Mouse (Mus musculus) heart, postnatal 25 days (tissue): Measurements from ENCODE around the gene Stk25. TPM values are rescaled to one million over a fixed set of nuclear protein-coding genes. Genes with fewer than 3 reads are reported as not detected.

Experiments
- DNase-seq: peaks from one replicate; pipeline ENCODE4 v3.0.0; 2022; ENCODE audit warnings: low spot score
- intact Hi-C: fragments of 180-260 bp; cut with DNase I; formaldehyde crosslinking; loops from one replicate; pipeline ENCODE4 v1.15.1; 2025
- total RNA-seq, 2 experiments: library from RNA; stranded (reverse); gene quantifications; 2 replicates each; pipeline ENCODE4 v1.2.3; 2021

The Stk25 gene
- total RNA-seq, 2 experiments from 2014 or later, result 91.2 to 95.6 TPM

DNA sequence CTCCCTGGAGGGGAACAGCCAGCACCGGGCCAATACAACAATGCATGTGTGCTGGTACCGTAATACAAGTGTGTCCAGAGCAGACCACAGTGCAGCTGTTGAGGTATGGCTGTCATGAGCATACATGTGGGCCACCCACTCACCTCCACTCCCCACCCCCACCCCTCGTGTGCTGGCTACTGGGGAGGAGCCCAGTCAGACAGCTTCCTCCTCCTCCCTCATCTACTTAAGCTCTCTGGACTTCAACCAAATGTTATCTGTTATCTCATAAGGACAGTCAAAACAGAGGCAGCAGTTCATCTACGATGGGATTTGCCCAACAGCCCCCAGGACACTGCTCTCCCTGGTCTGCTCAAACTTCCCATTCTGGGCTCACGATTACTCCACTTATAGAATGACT is 39.5 kb downstream of the Stk25 start:
- DNase-seq, result no peak
- intact Hi-C loops, result no loop called here

- intact Hi-C loops, result no loop called here
Measured at GRCm38 (mm10) chr1:93618059-93618748, 40.3 kb downstream of the Stk25 start.

DNA sequence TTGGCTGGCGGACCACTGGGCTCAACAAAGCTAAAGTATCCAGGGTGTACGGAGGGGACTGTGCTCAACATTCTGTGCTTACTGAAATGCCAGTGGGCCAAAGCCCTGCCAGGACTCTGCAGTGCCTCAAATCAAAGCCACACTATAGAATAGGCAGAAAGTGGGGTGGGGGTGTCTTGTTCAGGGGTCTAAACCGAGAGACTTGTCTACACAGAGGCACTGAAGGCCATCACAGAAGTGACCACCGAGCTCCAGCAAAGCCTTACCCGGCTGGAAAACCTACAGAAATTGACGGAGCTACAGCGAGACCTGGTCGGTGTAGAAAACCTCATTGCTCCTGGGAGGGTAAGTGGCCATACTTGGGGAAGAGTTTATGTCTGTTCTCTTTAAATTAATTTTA is 48.7 kb downstream of the Stk25 start:
- intact Hi-C loops, result no loop called here

More at GRCm38 (mm10) chr1:93618059-93618748, 40.3 kb downstream of the Stk25 start:
- no peak for DNase-seq

DNA sequence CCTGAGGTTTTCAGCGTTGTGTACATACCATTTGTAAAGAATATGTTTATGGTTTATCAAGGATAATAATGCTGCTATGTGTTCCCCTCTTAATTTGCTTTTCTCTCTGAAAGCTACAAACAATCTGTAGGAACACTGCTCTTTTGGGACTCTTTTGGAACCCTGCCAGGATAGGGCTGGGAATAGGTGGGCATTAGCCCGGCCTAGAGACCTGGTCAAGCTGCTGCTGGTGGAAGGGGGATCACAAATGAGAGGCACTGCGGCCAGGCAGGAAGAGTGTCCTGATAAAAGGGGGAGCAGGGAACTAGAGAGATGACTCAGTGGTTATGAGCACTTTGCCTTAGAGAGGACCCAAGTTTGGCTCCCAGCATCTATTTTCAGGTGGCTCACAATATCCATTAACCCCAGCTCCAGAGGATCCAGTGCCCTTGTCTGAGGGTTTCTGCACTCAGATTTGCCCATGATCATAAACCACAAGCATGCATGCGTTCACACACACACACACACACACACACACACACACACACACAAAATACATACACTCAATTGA is 49.7 kb downstream of the Stk25 start:
- intact Hi-C loops, result no loop called here
- DNase-seq, result no peak

More for the DNA sequence above, 48.7 kb downstream of the Stk25 start:
- DNase-seq, result no peak

- DNase-seq, result no peak
- intact Hi-C loops, result no loop called here
Measured at GRCm38 (mm10) chr1:93607090-93608083, 51.1 kb downstream of the Stk25 start.

GRCm38 (mm10) chr1:93603921-93604320 is 54.5 kb downstream of the Stk25 start:
- intact Hi-C loops, result no loop called here
- no peak for DNase-seq

GRCm38 (mm10) chr1:93602911-93603310 is 55.5 kb downstream of the Stk25 start:
- DNase-seq, result no peak
- intact Hi-C loops, result no loop called here

DNA sequence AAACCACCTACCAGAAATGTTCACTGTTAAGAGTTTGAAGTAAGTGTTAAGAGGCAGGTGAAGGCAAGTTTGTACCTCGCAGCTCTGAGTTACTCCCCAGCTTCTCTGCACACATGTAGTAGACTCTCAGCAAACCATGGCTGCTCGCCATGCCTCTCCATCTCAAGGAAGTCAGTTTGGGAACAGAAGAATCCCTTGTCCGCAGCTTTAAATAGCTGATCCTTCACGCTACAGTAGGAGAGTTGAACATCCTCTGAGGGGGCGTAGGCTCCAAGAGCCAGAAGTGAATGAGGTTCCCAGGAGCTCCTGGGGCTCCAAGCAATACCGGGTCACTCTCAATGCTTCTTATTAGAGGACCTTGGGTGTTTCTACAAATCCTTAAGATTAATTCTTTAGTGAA is 62.5 kb downstream of the Stk25 start:
- DNase-seq, result no peak
- intact Hi-C loops, result no loop called here

DNA sequence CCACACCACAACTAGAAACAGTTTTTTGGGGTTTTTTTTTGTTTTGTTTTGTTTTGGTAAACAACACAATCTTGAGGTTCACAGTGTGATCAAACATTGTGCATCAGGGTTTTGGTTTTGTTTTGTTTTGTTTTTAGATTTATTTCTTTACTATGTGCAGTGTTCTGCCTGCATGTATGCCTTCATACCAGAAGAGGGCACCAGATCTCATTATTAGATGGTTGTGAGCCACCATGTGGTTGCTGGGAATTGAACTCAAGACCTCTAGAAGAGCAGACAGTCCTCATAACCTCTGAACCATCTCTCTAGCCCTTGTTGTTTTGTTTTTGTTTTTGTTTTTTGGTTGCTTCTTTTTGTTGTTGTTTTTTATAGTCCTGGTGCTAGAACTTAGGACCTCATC is 64.5 kb downstream of the Stk25 start:
- no peak for DNase-seq
- intact Hi-C loops, result no loop called here

GRCm38 (mm10) chr1:93588346-93588745 is 70.1 kb downstream of the Stk25 start:
- intact Hi-C loops, result no loop called here
- no peak for DNase-seq

GRCm38 (mm10) chr1:93581545-93581944 is 76.9 kb downstream of the Stk25 start:
- intact Hi-C loops, result no loop called here
- no peak for DNase-seq

GRCm38 (mm10) chr1:93577861-93578260 is 80.6 kb downstream of the Stk25 start:
- intact Hi-C loops, result no loop called here
- no peak for DNase-seq

DNA sequence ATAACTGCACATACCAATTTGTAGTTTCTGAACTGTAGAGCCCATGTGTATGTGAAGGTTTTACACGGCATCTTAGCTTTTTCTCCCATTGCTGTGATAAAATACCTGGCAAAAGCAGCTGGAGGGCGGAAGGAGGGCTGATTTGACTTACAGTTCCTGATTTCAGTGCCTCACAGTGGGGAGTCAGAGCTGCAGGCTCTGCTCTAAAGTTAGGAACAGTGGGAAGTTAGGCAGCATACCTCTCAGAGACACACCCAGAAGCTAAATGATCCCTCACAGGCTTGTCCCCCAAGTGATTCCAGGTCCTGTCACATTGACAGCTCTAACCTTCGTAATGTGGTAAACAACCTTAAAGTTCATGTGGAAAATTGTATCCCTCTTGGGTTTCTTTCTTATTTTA is 81.4 kb downstream of the Stk25 start:
- intact Hi-C loops, result no loop called here

More for the DNA sequence above, 81.4 kb downstream of the Stk25 start:
- no peak for DNase-seq

Other genes with a start within 250 kb of the Stk25 start
- gene Hdlbp, start 179.8 kb downstream of the Stk25 start, total RNA-seq, result 100 to 1,000 TPM; 520 to 550 TPM
- gene Farp2, start 146.6 kb downstream of the Stk25 start, total RNA-seq, result 10 to 100 TPM; 18.2 to 18.8 TPM
- 1 to 10 TPM; 4.7 TPM for gene Bok, start 27.0 kb upstream of the Stk25 start, total RNA-seq
- 10 to 100 TPM; 36.9 to 37.9 TPM for gene Atg4b, start 92.8 kb upstream of the Stk25 start, total RNA-seq
- gene Thap4, start 96.2 kb upstream of the Stk25 start, total RNA-seq, result 10 to 100 TPM; 78.5 to 84.7 TPM
- gene Dtymk, start 143.3 kb upstream of the Stk25 start, total RNA-seq, result 10 to 100 TPM; 23.9 to 24.8 TPM
- 10 to 100 TPM; 10.7 to 12.6 TPM for gene Ing5, start 145.3 kb upstream of the Stk25 start, total RNA-seq
- 10 to 100 TPM; 29.7 to 34.8 TPM for gene D2hgdh, start 166.2 kb upstream of the Stk25 start, total RNA-seq
- gene Gal3st2, start 202.6 kb upstream of the Stk25 start, total RNA-seq, result under 1 TPM; 0.70 to 0.84 TPM